Mouse (Mus musculus) right cerebral cortex, adult 18-20 months (tissue): ENCODE measurements around the gene Rab3il1.

ENCODE experiments used
- DNase-seq: peaks from one replicate; pipeline ENCODE4 v3.0.0; 2022; ENCODE audit warnings: mixed read lengths

The Rab3il1 gene

GRCm38 (mm10) chr19:10015442-10015841 lies 14.0 kb downstream of the Rab3il1 start:
- no peak for DNase-seq

GRCm38 (mm10) chr19:10016151-10016550 lies 14.7 kb downstream of the Rab3il1 start:
- no peak for DNase-seq

- DNase-seq = peak; percentile 84
Observed at GRCm38 (mm10) chr19:10017637-10018526, 16.4 kb downstream of the Rab3il1 start.

- no peak for DNase-seq
Observed at GRCm38 (mm10) chr19:10018527-10018818, 17.0 kb downstream of the Rab3il1 start.

GRCm38 (mm10) chr19:10019214-10019760 lies 17.8 kb downstream of the Rab3il1 start:
- no peak for DNase-seq

GRCm38 (mm10) chr19:10021981-10022380 lies 20.5 kb downstream of the Rab3il1 start:
- DNase-seq = no peak

GRCm38 (mm10) chr19:10022414-10023303 lies 21.2 kb downstream of the Rab3il1 start:
- DNase-seq = no peak

GRCm38 (mm10) chr19:10023304-10023758 lies 21.9 kb downstream of the Rab3il1 start:
- DNase-seq = no peak

GRCm38 (mm10) chr19:10025169-10025875 lies 23.9 kb downstream of the Rab3il1 start:
- no peak for DNase-seq

GRCm38 (mm10) chr19:10029746-10030145 lies 28.3 kb downstream of the Rab3il1 start:
- no peak for DNase-seq

GRCm38 (mm10) chr19:10033211-10033973 lies 31.9 kb downstream of the Rab3il1 start:
- peak; percentile 56 for DNase-seq

- no peak for DNase-seq
Observed at GRCm38 (mm10) chr19:10034356-10034755, 32.9 kb downstream of the Rab3il1 start.

- DNase-seq = peak; percentile 73
Observed at GRCm38 (mm10) chr19:10034785-10035447, 33.4 kb downstream of the Rab3il1 start.

GRCm38 (mm10) chr19:10037534-10037933 lies 36.1 kb downstream of the Rab3il1 start:
- DNase-seq = no peak

- no peak for DNase-seq
Observed at GRCm38 (mm10) chr19:10038364-10038763, 36.9 kb downstream of the Rab3il1 start.

- no peak for DNase-seq
Observed at GRCm38 (mm10) chr19:10038910-10039309, 37.4 kb downstream of the Rab3il1 start.

GRCm38 (mm10) chr19:10039615-10040014 lies 38.1 kb downstream of the Rab3il1 start:
- DNase-seq = no peak

- no peak for DNase-seq
Observed at GRCm38 (mm10) chr19:10040866-10041387, 39.5 kb downstream of the Rab3il1 start.

- peak; percentile 84 for DNase-seq
Observed at GRCm38 (mm10) chr19:10041388-10042148, 40.1 kb downstream of the Rab3il1 start, which contains the start of gene Fads3. Gene Fads3 (plus strand): TSS chr19:10041569.

- no peak for DNase-seq
Observed at GRCm38 (mm10) chr19:10042232-10042631, 40.8 kb downstream of the Rab3il1 start.
